Mouse (Mus musculus): ENCODE data around the gene Fam234a. TPM values are rescaled to one million over a fixed set of nuclear protein-coding genes. Genes with fewer than 3 reads are reported as not detected.
"Not testable (repeated sequence)": the region's sequence is repeated elsewhere in the genome, so short reads cannot be mapped to it uniquely, and the experiment has no call there.

The Fam234a gene
- polyA plus RNA-seq, 1 experiment from 2014 or later: 52.7 TPM

GRCm38 (mm10) chr17:26198892-26199291, 45.1 kb downstream of the Fam234a start, which contains the start of gene Pdia2:
Gene Pdia2 (minus strand): TSS chr17:26199087.
- Histone ChIP-seq H3K9ac (no peak within 1 kb of the TSS), H3K4me3 (replicated peaks) (no peak within 1 kb of the TSS), H3K9me3 (replicated peaks) (no peaks in the 10 kb centered on the region), H3K27me3 (peaks cover 47% of the 10 kb centered on the region), H3K4me1 (peaks cover 37% of the 10 kb centered on the region), H3K4me2 (no peak within 1 kb of the TSS), H3K36me3 (peaks cover 44% of the 10 kb centered on the region), H3K27ac (no peak within 1 kb of the TSS)
- 71% methylated on average over 4 of the region's 4 CpGs for WGBS
- no peak for ATAC-seq (replicated peaks; ENCODE audit: low FRiP score)

GRCm38 (mm10) chr17:26192481-26193190, 51.4 kb downstream of the Fam234a start:
- Histone ChIP-seq H3K4me1 (no peaks in the 10 kb centered on the region), H3K9ac (no peak overlapping the region), H3K36me3 (peaks cover 99% of the 10 kb centered on the region), H3K9me3 (replicated peaks) (no peaks in the 10 kb centered on the region), H3K27me3 (no peaks in the 10 kb centered on the region), H3K27ac (no peak overlapping the region), H3K4me3 (replicated peaks) (no peak overlapping the region), H3K4me2 (no peak overlapping the region)
- 96% methylated on average over 15 of the region's 15 CpGs for WGBS
- ATAC-seq (replicated peaks; ENCODE audit: low FRiP score): no peak

- WGBS: 90% methylated on average over 7 of the region's 7 CpGs
- H3K9ac ChIP-seq; H3K4me3 ChIP-seq (replicated peaks); H3K9me3 ChIP-seq (replicated peaks); ATAC-seq (replicated peaks; ENCODE audit: low FRiP score); H3K27me3 ChIP-seq; H3K27ac ChIP-seq; H3K4me2 ChIP-seq; H3K4me1 ChIP-seq: not testable (repeated sequence)
- peaks cover 99% of the 10 kb centered on the region for H3K36me3 ChIP-seq
Observed at GRCm38 (mm10) chr17:26191486-26191885, 52.6 kb downstream of the Fam234a start.

- Histone ChIP-seq H3K36me3 (peaks cover 97% of the 10 kb centered on the region), H3K4me2 (no peak overlapping the region), H3K9me3 (replicated peaks) (no peaks in the 10 kb centered on the region), H3K4me1 (no peaks in the 10 kb centered on the region), H3K27ac (no peak overlapping the region), H3K9ac (no peak overlapping the region), H3K27me3 (no peaks in the 10 kb centered on the region), H3K4me3 (replicated peaks) (no peak overlapping the region)
- no peak for ATAC-seq (replicated peaks; ENCODE audit: low FRiP score)
- WGBS: 95% methylated on average over 11 of the region's 11 CpGs
Observed at GRCm38 (mm10) chr17:26188091-26188805, 55.8 kb downstream of the Fam234a start.

DNA sequence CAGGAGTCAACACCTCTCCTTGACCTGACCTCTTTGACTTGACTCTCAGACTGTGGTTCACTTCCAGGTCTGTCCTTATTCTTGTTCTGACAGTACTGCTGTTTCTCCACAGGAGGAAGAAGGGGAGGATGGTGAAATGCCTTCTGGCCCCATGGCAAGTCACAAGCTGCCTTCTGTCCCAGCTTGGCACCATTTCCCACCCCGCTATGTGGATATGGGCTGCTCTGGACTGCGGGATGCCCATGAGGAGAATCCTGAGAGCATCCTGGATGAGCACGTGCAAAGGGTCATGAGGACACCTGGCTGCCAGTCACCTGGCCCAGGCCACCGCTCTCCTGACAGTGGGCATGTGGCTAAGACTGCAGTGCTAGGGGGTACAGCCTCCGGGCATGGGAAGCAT, 56.5 kb downstream of the Fam234a start:
- H3K27me3 ChIP-seq: no peaks in the 10 kb centered on the region
- no peak overlapping the region for H3K4me3 ChIP-seq (replicated peaks)
- no peak for ATAC-seq (replicated peaks; ENCODE audit: low FRiP score)
- H3K4me2 ChIP-seq: no peak overlapping the region
- 95% methylated on average over 5 of the region's 5 CpGs for WGBS
- no peak overlapping the region for H3K9ac ChIP-seq
- peaks cover 98% of the 10 kb centered on the region for H3K36me3 ChIP-seq
- no peak overlapping the region for H3K27ac ChIP-seq
- no peaks in the 10 kb centered on the region for H3K4me1 ChIP-seq
- H3K9me3 ChIP-seq (replicated peaks): no peaks in the 10 kb centered on the region

DNA sequence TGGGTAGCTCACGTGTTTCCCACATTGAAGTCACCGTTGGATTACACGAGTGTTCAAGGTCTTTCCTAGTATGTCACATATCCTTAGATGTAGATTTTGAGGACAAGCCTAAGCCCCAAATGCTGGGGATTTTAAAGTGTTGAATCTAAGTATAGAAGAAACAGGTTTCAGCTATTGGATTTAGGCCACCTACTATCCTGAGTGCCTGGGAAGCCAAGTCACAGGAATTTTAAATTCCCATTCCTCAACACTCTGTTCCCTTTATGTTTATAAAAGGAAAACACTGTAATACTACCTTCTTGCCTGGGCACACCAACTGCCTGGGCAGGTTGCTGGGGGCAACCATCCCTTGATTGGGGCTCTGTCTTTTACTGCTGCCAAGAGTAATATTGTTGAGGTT, 62.9 kb downstream of the Fam234a start:
- Histone ChIP-seq H3K36me3 (peaks cover 80% of the 10 kb centered on the region), H3K4me3 (replicated peaks) (no peak overlapping the region), H3K27me3 (no peaks in the 10 kb centered on the region), H3K27ac (no peak overlapping the region), H3K9ac (no peak overlapping the region), H3K4me2 (no peak overlapping the region), H3K4me1 (no peaks in the 10 kb centered on the region), H3K9me3 (replicated peaks) (no peaks in the 10 kb centered on the region)
- 94% methylated on average over 3 of the region's 3 CpGs for WGBS
- no peak for ATAC-seq (replicated peaks; ENCODE audit: low FRiP score)

GRCm38 (mm10) chr17:26178611-26179010, 65.4 kb downstream of the Fam234a start:
- peaks cover 81% of the 10 kb centered on the region for H3K36me3 ChIP-seq
- no peaks in the 10 kb centered on the region for H3K9me3 ChIP-seq (replicated peaks)
- no peak overlapping the region for H3K4me3 ChIP-seq (replicated peaks)
- no peak overlapping the region for H3K27ac ChIP-seq
- no peak overlapping the region for H3K4me2 ChIP-seq
- ATAC-seq (replicated peaks; ENCODE audit: low FRiP score): no peak
- H3K9ac ChIP-seq: no peak overlapping the region
- no peaks in the 10 kb centered on the region for H3K27me3 ChIP-seq
- H3K4me1 ChIP-seq: no peaks in the 10 kb centered on the region

GRCm38 (mm10) chr17:26175248-26175647, 68.8 kb downstream of the Fam234a start:
- H3K4me1 ChIP-seq; H3K9me3 ChIP-seq (replicated peaks); H3K4me2 ChIP-seq; H3K27ac ChIP-seq; H3K27me3 ChIP-seq; ATAC-seq (replicated peaks; ENCODE audit: low FRiP score); H3K9ac ChIP-seq; H3K4me3 ChIP-seq (replicated peaks): not testable (repeated sequence)
- peaks cover 56% of the 10 kb centered on the region for H3K36me3 ChIP-seq
- 93% methylated on average over 2 of the region's 2 CpGs for WGBS

DNA sequence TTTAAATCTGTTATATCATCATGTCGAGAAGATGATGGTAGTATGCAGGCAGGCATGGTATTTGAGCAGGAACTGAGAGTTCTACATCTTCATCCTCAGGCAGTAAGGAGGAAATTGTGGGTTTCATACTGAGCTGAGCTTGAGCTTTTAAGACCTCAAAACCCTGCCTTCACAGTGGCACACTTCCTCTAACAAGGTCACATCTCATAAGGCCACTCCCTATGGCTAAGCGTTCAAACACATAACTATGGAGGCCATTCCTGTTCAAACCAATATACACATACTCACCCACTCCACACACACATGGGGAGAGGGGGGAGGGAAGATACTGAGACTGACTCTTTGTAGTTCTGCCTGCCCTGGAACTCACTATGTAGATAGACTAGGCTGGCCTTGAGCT, 76.0 kb downstream of the Fam234a start:
- Histone ChIP-seq H3K4me2 (no peak overlapping the region), H3K4me3 (replicated peaks) (no peak overlapping the region), H3K27me3 (no peaks in the 10 kb centered on the region), H3K9ac (no peak overlapping the region), H3K9me3 (replicated peaks) (no peaks in the 10 kb centered on the region), H3K27ac (no peak overlapping the region), H3K36me3 (no peaks in the 10 kb centered on the region), H3K4me1 (peaks cover 3% of the 10 kb centered on the region; the same call in 1 of the 2 replicates)
- ATAC-seq (replicated peaks; ENCODE audit: low FRiP score): no peak
- WGBS: 85% methylated on average over 2 of the region's 2 CpGs

- peaks cover 3% of the 10 kb centered on the region; the same call in 1 of the 2 replicates for H3K4me1 ChIP-seq
- H3K9me3 ChIP-seq (replicated peaks): no peaks in the 10 kb centered on the region
- H3K27me3 ChIP-seq: no peaks in the 10 kb centered on the region
- no peak overlapping the region for H3K9ac ChIP-seq
- no peak for ATAC-seq (replicated peaks; ENCODE audit: low FRiP score)
- WGBS: 88% methylated on average over 1 of the region's 1 CpGs
- no peak overlapping the region for H3K27ac ChIP-seq
- H3K36me3 ChIP-seq: no peaks in the 10 kb centered on the region
- H3K4me2 ChIP-seq: no peak overlapping the region
- H3K4me3 ChIP-seq (replicated peaks): no peak overlapping the region
Observed at GRCm38 (mm10) chr17:26162736-26163135, 81.3 kb downstream of the Fam234a start.

All from kidney, embryonic 15.5 days (tissue).